Mouse (Mus musculus) olfactory bulb, adult 2 months (tissue): ENCODE results near the gene Naa15.

ENCODE experiments used
- CTCF ChIP-seq: fragments of 200-500 bp; IDR thresholded peaks from 2 replicates; pipeline ENCODE4 v1.5.1; 2012; ENCODE audit warnings: low read depth, mild to moderate bottlenecking, low read length, moderate library complexity; ENCODE audit not compliant: insufficient read depth
- POLR2A ChIP-seq: fragments of 200-500 bp; IDR thresholded peaks from 2 replicates; pipeline ENCODE4 v1.6.1; 2012; ENCODE audit warnings: mild to moderate bottlenecking, low read depth, low read length, moderate library complexity; ENCODE audit not compliant: insufficient read depth

DNA sequence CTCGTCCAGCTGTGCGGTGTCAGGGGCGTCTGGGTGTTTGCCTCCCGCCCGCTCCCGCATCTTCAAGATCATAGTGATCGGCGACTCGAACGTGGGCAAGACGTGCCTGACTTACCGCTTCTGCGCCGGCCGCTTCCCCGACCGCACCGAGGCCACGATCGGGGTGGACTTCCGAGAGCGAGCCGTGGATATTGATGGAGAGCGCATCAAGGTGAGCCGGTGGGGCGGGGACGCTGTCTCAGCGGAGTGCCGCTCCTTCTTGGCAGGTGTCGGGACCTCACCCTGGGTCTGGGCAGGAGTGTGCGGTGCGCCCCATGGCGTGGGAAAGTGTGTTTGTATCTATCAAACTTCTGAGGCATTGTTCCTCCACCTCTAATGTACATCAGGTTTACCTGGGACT lies 69.4 kb downstream of the Naa15 start:
- TF ChIP-seq POLR2A = no peak
- TF ChIP-seq CTCF = no peak
